Mouse (Mus musculus) gastrocnemius, adult 8-10 months (tissue): ENCODE measurements at regions not wholly inside any gene's neighbourhood (a gene's known extent, or its start where the extent isn't known, plus 50 kb on each side); places are given as distances from the start of the nearest gene placed in this dataset.
"Not testable (repeated sequence)": the region's sequence is repeated elsewhere in the genome, so short reads cannot be mapped to it uniquely, and the experiment has no call there.

Experiments
- DNase-seq, 2 experiments: peaks; one replicate each; pipeline ENCODE4 v3.0.0; 2022; ENCODE audit warnings: low spot score in 2 of 2

DNA sequence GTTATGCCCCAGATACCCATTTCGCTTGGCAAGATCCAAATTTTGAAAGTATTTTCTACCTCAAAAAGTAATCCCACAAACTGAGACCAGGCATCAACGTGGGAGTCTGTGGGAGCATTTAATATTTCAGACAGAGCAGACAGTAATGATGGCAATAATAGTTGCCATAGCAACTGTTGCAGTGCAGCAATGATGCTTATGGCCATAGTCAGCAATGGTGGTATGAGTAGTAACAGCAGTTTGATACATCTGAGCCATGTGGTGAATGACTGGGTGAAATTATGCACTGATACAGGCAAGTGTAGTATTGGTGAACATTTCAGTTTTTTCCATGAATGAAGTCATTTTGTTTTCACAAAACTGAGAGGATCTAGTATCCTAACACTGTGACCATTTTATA is 600.8 kb upstream of the Igfbp3 start:
- no peak for DNase-seq

DNA sequence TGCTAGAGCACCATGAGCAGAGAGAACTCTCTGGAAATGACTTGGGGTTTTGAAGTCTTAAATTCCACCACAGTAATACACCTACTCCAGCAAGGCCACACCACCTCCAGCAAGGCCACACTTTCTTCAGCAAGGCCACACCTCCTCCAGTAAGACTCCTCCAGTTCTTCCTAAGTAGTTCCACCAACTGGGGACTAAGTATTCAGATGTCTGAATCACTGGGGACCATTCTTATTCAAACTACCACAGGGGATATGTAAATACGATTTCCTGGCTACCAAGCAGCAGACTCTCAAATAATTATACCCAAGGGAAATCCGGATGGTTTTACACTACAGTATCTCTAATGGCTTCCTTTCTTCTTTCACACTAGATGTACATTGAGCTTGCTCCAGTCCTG is 598.7 kb upstream of the Igfbp3 start:
- no peak for DNase-seq

DNA sequence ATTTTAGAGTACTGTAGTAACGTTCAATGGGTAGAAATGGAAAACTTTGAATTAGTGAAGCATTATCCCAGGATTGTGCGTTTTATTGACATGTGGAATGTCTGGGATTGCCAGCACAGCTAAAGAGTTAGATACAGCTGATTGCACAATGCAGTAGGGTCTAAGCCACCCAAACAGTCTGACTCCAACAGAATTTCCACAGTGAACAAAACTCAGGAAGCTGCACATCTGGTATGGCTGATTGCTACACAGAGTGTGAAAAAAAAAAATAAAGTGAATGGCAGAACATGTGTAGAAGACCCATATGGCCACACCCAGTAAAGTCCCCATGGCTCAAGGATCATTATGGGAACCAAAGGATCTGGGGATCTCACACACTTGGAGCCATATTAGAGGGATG is 596.0 kb upstream of the Igfbp3 start:
- DNase-seq, result no peak

DNA sequence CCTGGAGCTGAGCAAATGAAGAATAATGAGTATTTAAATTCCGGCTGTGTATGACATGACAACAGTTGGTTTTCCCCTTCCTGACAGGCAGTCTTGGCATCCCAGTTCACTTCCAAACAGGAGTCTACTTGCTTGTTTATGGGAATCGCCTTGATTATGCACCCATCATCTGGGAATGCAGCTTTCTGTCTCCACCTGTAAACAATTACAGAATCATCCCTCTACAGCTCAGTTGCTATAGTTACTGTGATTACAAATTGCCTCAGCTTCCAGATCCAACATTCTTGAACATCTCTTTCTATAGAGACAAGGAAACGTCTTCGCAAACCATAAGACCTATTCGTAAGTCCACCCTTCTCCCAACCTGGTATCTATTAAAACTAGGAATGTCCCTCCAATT is 582.6 kb upstream of the Igfbp3 start:
- no peak for DNase-seq

DNA sequence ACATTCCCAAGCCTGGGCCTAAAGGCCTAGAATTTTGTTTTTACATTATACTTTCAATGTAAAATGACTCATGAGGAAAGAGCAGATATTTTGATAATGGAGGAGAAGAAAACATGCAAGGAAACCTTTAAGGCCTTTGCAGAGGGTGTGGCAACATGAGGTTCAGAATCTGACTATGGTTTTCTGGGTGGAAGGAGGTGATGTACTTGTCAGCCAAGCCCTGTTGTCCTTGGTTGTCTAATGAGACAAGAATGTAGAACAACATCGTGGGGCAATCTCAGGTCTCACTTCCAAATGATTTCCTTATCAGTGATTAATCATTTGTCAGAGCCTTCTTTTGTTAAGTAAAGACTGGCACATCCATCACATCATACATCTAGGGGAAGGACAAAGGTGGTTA is 580.5 kb upstream of the Igfbp3 start:
- no peak for DNase-seq

DNA sequence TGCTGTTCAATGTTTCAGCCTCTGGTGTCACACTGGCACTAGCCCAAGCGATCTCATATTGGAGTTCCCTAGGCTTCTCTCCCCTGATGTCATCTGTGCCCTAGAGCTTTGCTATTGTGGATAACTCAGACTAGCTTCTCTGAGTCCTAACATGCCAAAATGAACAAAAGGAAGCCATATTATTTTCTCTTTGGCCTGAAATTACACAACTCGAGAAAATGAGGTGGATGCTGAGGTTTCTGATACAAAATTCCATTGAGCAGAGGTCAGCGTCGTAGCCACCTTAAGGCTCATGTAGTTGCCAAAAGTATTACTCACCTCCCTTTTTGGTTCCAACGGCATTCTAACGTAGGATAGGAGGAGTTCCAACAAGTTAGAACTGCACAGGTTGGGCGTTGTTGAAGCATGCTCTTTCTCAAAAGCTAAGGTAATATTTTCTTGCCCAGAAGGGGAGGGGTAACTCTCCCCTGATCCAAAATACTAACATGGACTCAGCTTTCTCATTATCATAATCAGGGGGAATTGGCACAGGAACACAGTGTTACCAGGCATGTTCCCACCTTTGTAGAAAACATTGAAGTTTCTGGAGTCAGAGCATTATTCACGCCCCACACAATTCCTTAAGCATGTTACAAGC is 566.9 kb upstream of the Igfbp3 start:
- DNase-seq, result peak in 1 of 2 experiments; percentile 2

DNA sequence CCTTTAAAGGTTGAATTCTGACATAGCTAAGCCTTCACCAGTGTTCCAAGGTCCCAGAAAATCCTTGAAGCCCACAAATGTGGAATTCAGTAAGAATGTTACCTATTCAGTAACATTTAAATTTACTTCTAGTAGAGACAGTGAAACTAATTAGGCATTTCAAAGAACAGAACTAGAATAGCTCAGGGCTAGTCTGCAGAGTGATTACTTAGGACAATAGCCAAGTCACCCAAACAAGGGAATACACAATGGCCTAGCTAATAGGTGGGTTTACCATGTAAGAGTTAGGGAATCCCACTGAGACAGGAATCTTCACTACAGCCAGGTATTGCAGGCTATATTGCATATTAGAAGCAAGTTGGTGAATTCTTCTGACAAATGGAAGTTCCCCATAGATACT is 561.6 kb upstream of the Igfbp3 start:
- not testable (repeated sequence) for DNase-seq

DNA sequence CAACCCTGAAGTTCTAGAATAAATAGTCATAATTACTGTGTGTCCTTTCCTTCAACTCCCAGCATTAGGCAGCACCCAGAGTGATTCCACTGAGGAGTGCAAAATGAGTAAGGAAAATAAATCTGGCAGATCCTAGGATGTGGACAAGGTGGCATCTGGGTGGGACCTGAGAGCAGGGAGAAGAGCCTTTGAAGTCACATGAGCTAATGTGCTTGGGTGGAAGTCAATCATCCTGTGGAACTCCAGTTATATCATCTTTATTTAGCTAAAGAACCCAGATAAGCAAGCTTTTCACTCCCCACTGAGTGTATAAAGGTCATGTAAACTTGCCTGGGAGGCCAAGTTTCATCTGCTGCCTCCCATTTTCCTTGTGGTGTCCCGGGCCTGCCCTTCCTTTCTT is 551.6 kb upstream of the Igfbp3 start:
- no peak for DNase-seq

DNA sequence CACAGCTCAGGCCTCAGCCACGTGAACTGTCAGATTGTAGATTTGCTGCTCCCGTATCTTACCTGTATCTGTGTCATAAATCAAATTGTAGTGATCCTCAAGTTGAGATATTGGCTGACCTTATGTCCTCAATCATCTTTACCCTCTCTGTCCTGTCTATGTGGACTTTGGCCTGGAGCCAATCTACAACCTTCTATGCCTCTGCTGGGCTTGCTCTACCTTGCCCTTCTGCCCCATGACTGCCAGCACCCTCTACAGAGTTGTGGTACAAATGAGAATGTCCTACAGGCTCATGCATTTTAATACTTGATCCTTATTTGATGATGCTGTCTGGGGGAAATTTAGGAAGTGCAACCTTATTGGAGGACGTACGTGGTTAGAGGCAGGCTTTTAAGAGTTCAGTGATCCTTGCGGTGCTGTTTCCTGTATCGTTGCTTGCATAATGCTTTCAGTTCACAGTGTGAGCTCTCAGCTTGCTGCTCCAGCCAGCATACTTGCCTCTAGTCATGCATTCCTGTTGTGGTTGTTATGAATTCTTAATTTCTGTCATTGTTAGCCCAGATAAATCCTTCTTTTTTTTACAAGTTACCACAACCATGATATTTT is 545.2 kb upstream of the Igfbp3 start:
- DNase-seq, result no peak
